Mouse (Mus musculus) CH12.LX (cell line): ENCODE data around the gene Hao2.

Experiments
- GABPA ChIP-seq: IDR thresholded peaks from 2 replicates; pipeline ENCODE4 v1.6.1; 2012; ENCODE audit warnings: low read depth, low read length, improper control_type of control experiment, inconsistent platforms; ENCODE audit not compliant: insufficient replicate concordance
- NELFE ChIP-seq: IDR thresholded peaks from 2 replicates; pipeline ENCODE4 v1.6.1; 2011; ENCODE audit warnings: low read depth, low read length, improper control_type of control experiment
- POLR2AphosphoS2 ChIP-seq: IDR thresholded peaks from 2 replicates; pipeline ENCODE4 v1.6.1; 2011; ENCODE audit warnings: low read depth, low read length, improper control_type of control experiment

DNA sequence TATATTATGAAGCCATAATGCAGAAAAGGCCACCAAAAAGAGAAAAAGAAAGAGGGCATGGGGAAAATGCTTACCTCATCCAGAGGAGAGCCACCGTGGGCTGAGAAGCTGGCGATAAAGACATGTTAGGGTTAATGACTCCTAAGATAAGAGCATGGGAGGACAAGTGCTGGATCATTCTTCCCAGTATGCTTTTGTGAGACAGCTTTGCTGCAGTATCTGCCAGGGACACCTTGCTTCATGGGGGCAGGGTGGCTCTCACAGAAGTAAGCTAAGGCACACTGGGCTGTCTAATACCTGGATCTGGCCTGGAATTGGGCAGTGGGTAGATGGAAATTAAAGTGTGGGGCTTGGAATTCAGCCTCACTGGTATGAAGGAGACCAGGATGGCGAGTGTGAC, 37.9 kb downstream of the Hao2 start:
- TF ChIP-seq NELFE: no peak
- TF ChIP-seq POLR2AphosphoS2: no peak
- no peak for TF ChIP-seq GABPA
